Comparison of ENCODE assay signal across 17 mouse cellular contexts in genomic region chr9:60247998-60248397, GRCm38 (mm10).
"Had no signal": no experiment of that assay in that cellular context is flagged by ENCODE, and none has a peak within 500 bp of the region (broad histone marks: within the 10 kb centered on the region; RNA-seq: fewer than 3 reads in every experiment).

No protein-coding gene starts in this region.

- DNase-seq: liver, postnatal 0 days; lung, adult 2 months; lung, postnatal 36 days; right cerebral cortex, postnatal 14 days; thymus, adult 2 months; thymus, postnatal 25 days; thymus, postnatal 4 days had no signal

- ATAC-seq: liver, postnatal 0 days; midbrain, embryonic 13.5 days; midbrain, embryonic 15.5 days had no signal

- H3K27me3 ChIP-seq: liver, embryonic 15.5 days; lung, embryonic 15.5 days; midbrain, embryonic 15.5 days; neural tube, embryonic 12.5 days; stomach, embryonic 15.5 days had no signal

- H3K27ac ChIP-seq: liver, embryonic 15.5 days; lung, embryonic 15.5 days; macrophage; midbrain, embryonic 13.5 days; midbrain, embryonic 15.5 days; neural tube, embryonic 12.5 days; stomach, embryonic 15.5 days; stomach, postnatal 0 days had no signal

- H3K36me3 ChIP-seq: liver, embryonic 15.5 days; lung, embryonic 15.5 days; midbrain, embryonic 13.5 days; midbrain, embryonic 15.5 days; neural tube, embryonic 12.5 days; stomach, embryonic 15.5 days had no signal

- H3K4me1 ChIP-seq: liver, embryonic 15.5 days; lung, embryonic 15.5 days; midbrain, embryonic 15.5 days; neural tube, embryonic 12.5 days; stomach, embryonic 15.5 days had no signal

- H3K9ac ChIP-seq: liver, embryonic 15.5 days; liver, postnatal 0 days; lung, embryonic 15.5 days; midbrain, embryonic 13.5 days; midbrain, embryonic 15.5 days; neural tube, embryonic 12.5 days; stomach, embryonic 15.5 days had no signal

- H3K4me3 ChIP-seq: liver, embryonic 15.5 days; lung, embryonic 15.5 days; megakaryocyte, embryonic 14.5 days; midbrain, embryonic 13.5 days; midbrain, embryonic 15.5 days; neural tube, embryonic 12.5 days; stomach, embryonic 15.5 days had no signal

- H3K9me3 ChIP-seq: liver, embryonic 15.5 days; lung, embryonic 15.5 days; megakaryocyte, embryonic 14.5 days; midbrain, embryonic 13.5 days; midbrain, embryonic 15.5 days; neural tube, embryonic 12.5 days; stomach, embryonic 15.5 days had no signal

- H3K4me2 ChIP-seq: liver, embryonic 15.5 days; lung, embryonic 15.5 days; midbrain, embryonic 11.5 days; midbrain, embryonic 13.5 days; midbrain, embryonic 15.5 days; neural tube, embryonic 12.5 days; stomach, embryonic 15.5 days had no signal
